Mouse (Mus musculus) left cerebral cortex, postnatal 36 days (tissue): ENCODE results near the gene Fsd1l. TPM values are rescaled to one million over a fixed set of nuclear protein-coding genes. Genes with fewer than 3 reads are reported as not detected.
"Not testable (repeated sequence)": the region's sequence is repeated elsewhere in the genome, so short reads cannot be mapped to it uniquely, and the experiment has no call there.

Source experiments
- DNase-seq, 2 experiments: peaks; one replicate each; pipeline ENCODE4 v3.0.0; 2021 to 2022; ENCODE audit warnings: low spot score in 2 of 2, mixed read lengths in 1 of 2
- intact Hi-C: fragments of 180-260 bp; cut with DNase I; formaldehyde crosslinking; loops from one replicate; pipeline ENCODE4 v1.15.1; 2025
- total RNA-seq, 2 experiments: library from RNA; stranded (reverse); gene quantifications; 2 replicates each; pipeline ENCODE4 v1.2.3; 2021

Fsd1l gene
- total RNA-seq, 2 experiments from 2014 or later = 32.2 to 36.4 TPM

DNA sequence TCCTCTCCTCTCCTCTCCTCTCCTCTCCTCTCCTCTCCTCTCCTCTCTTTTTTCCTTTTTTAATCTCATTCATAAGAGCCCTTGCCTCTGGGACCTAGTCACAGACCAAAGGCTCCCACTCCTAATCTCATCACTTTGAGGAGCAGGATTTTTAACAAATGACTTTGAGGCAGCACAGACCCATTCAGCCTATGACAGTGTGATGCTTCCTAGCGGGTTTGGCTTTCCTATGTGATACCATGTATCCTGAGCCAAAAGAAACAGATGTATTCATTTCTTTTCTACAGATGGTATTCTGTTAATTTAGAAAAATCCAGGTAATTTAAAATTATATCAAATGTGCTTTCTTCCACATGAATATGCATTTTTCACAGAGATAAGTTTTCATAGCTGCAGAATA lies 7.6 kb upstream of the Fsd1l start:
- DNase-seq = no peak
- intact Hi-C loops = no loop called here

DNA sequence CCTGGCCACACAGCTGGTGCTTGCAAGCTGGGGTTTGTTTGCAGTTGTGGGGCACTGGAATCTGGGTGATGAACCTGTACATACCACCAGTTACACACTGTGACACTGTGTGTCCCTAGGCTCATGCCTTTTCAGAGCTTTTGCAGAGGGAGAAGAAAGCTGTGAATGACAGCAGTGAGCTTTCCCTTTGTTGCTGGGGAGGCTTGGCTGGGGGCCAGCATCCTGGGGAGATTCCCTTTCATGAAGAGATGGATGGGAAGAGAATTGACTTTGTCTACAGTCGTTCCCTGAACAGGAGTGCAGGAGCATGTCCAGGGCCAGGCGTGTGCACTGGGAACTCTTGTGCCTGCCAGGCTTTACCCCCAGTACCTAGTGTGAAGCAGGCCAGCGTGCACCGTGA lies 6.5 kb upstream of the Fsd1l start:
- intact Hi-C loops = no loop called here
- DNase-seq = no peak

DNA sequence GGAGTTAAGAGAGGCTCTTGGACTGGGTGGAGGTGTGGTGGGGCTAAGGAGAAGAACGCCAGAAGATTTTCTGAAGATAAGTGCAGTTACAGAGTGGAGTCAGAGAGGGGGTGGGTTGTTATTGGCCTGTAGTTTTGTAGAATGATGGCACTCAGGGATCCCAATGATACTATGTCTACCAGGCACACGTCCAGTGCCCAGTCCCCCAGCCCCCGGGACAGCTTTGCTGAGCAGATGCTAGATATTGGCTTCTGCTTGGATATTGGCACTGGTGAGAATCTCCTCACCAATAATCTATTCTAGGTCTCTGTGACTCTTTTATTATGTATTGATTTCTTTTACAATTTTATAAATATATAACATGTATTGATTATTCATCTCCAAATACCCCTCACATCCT lies 6.0 kb upstream of the Fsd1l start:
- no peak for DNase-seq
- intact Hi-C loops = no loop called here

DNA sequence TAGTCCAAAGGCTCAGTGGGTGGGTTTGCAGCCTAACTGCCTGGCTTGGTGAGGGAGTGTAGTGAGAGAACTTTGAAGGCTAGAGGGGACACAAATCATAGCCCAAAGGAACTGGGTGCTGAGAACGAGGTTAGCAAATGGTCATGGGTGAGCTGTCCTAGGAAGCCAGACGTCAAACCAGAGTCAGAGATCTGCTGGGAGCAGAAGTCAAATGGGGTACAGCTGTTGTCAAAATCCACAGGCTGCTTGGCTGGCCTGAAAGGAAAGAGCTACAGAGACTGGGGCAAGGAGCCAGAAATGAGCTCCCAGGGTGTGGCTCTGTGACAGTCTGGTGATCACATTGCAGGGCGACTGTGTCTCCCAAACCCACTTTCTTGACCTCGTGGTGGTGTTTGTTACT lies 2.3 kb upstream of the Fsd1l start:
- no peak for DNase-seq
- intact Hi-C loops = no loop called here

DNA sequence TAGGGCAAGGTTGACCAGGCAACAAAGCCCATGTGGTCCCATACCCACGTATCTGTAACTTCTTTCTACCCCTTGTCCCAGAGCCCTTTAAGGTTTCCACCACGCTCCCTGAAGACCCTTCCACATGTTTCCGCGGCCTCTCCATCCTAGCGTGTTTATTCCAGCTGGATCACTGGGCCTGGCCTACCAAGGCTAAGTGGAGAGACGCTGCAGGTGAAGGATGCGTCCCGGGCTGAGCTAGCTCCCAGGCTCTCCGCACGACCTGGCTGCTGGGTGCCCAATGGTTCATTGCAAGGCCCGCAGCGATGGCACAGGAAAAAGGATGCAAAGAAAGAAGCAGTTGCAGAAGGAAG lies 332 bp upstream of the Fsd1l start:
- DNase-seq = peak in 1 of 2 experiments; percentile 13
- intact Hi-C loops = no loop called here

DNA sequence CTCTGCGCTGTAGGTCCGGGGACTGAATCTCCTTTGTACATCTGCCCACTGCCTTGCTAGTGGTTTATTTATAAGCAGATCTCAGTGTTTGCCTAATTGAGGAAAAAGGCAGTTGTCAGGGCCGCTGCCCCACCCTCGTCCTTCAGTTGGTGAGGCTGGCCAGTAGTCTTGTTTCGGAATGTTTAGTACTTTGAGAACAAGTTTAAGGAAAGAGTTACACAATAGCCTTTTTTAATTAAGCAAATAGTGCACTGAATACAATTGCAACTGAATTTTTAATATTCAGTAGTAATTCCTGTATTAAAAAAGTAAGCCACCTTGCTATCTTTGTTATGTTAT lies 709 bp downstream of the Fsd1l start:
- no peak for DNase-seq
- intact Hi-C loops = no loop called here

DNA sequence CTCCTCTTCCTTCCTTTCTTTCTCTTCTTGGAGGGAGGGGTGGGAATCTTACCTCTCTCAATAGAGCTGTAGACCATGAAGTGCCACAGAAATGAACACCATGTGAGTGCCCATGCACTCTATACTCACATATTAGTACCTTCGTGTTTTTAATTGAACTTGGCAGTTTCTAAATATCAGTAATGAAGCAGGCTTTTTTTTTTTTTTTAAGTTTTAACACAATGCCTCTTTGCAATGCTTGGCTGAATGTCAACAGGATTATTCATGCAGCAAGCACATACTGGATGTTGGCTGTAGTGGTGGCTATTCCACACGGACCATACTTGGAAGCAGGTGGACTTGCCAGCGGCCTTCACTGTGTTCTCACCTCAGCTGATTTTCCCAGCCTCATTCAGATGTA lies 4.1 kb downstream of the Fsd1l start:
- no peak for DNase-seq
- intact Hi-C loops = no loop called here

DNA sequence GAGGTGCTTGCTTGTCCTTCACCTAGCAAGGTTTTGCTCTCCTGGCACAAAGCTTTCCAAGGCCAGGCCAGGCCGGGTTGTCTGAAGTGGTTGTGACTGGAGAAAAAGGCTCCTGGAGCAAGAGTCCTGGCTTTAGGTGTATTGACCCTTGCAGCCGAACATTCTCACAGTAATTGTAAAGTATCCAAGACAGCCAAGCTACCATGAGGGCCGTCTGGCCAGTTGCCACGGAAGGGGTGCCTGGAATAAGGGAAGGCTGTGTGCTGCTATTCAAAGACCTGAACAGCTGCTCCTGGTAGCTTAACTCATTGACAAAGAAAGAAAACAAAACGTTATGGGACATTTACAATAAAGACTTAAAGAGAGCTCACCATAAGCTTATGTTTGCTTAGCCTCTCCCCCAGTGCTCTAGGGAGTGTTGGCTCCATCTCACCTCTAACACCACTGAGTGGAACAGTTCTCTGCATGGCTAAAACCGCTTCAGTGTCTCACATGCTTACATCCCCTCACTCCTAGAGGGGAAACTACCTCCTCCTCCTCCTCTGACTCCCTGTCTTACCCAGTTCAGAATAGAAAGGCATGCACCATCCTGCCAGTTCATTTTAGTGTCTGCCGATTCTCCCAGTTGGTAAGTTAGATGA lies 6.1 kb downstream of the Fsd1l start:
- intact Hi-C loops = no loop called here

DNA sequence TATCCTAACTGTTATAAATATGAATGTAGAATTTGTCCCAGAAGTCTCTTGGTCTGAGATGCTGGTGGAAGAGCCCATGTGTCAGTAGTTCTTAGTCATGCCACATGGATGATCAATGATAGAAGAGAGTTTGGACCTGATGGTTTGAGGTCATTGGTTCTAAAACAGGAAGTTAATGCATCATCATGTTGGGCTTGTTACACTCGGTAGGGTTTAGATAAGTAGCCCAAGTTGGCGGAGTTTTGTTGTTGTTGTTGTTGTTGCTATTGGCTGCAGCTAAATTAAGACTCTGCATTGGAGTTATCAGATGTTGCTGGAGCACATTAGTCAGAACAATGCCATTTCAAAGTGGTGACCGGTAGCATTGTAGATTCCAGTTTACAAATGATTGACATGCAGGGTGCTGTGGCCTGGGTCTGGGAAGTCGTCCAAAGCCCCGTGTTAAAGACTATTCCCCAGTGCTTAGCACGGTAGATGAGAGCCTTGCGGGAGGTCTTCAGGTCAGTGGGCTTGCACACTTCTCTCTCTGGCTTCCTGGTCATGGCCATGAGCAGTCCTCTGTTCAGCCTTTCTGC lies 7.4 kb downstream of the Fsd1l start:
- DNase-seq = no peak
- intact Hi-C loops = no loop called here

More for the DNA sequence above, 6.1 kb downstream of the Fsd1l start:
- DNase-seq = no peak

DNA sequence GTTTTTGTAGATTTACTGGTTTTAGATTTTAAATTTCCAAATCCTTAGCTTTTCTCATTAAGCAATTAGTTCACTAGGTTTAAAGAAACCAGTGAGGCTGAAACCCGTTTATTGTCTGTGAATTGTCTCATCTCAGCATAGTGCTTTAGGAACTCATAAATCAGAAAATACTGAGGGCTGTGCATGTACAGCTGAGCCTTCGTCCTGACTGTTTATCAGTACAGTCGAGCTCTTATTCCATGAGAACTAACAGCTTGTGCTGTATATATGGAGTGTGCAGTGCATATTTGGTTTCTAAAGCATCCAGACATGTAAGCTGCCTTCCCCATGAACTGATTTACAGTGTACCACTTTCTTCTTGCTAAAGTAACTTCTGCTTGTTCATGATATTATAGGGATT lies 26.8 kb downstream of the Fsd1l start:
- intact Hi-C loops = no loop called here
- no peak for DNase-seq

DNA sequence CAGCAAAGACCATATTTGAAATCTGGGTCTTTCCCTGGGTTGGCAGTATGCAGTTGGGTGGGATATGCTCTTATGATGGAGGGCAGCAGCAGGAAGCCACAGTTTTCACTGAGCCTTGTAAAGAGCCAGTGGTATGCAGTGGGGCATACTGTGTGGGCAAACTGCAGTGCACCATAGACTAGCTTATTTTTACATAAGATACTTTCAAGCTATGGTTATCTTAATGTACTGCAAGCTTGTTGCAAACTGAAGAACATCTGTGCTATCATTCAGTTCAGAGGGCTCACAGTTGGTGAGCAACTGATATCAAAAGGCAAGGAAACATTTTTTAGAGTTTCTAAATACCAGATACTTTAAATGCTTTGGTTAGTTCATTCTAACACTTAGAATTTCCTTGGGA lies 29.4 kb downstream of the Fsd1l start:
- intact Hi-C loops = no loop called here
- no peak for DNase-seq

DNA sequence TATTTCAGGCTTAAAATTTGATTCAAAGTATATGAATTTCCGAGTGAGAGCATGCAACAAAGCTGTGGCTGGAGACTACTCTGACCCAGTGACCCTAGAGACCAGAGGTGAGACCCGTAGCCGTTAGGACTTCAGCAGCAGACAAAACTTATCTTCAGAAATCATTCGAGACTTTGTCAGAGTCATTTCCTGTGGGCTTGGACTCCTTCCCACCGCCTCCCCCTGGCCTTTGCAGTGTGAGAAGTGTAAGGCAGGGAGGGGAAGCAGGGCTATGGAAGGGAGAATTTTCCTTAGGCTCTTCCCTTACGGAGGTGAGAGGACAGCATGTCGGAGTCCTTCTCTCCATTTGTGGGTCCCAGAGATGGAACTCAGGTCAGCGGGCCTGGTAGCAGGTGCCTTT lies 50.8 kb downstream of the Fsd1l start:
- DNase-seq = no peak
- intact Hi-C loops = no loop called here

DNA sequence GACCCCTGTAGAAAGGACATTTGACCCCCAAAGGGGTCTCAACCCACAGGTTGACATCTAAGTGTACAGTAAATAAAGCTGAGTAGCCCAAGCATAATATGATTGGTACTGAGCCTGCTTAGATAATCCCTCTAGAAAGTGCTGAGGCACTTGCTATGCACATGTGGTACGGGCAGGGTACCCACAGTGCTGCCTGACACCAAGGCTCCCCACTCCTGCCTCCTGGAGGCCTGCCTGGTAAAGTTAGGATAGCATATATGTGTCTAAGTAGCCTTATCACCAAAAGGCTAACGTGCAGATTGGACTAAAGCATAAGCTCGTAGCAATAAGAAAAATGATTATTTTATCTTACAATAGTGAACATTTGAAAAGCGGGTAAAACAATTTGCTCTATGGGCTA lies 57.7 kb downstream of the Fsd1l start:
- no peak for DNase-seq
- intact Hi-C loops = no loop called here

DNA sequence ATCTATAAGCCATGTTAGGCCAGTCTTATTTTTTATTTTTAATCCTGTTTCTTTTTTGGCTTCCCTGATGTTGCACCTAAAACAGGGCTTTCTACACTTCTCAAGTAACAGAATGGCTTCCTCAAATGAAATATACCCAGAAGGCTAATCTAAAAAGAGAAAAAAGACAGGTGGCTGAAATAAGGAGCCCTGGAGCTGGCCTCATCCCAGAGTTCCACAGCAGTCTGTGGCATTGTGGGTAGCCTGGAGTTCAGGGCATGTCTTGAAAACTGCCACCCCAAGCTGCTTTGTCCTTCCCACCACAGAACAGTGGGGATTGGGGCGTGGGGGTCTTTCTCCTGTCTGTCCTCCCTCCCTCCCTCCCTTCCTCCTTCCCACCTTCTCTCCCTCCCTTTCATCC lies 60.1 kb downstream of the Fsd1l start:
- intact Hi-C loops = no loop called here
- peak; percentile 15 to 16 for DNase-seq

DNA sequence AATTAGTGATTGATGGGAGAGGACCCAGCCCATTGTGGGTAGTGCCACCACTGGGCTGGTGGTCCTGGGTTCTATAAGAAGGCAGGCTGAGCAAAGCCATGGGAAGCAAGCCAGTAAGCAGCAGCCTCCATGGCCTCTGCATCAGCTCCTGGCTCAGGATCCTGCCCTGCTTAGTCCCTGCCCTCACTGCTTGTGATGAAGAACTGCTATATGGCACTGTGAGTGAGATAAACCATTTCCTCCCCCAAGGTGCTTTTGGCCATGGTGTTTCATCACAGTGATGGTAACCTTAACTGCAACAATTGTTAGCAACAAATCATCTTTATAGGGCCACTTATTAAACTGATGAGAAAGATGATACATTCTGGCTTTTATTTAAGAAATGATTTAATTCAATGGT lies 77.9 kb downstream of the Fsd1l start:
- intact Hi-C loops = not testable (repeated sequence)

DNA sequence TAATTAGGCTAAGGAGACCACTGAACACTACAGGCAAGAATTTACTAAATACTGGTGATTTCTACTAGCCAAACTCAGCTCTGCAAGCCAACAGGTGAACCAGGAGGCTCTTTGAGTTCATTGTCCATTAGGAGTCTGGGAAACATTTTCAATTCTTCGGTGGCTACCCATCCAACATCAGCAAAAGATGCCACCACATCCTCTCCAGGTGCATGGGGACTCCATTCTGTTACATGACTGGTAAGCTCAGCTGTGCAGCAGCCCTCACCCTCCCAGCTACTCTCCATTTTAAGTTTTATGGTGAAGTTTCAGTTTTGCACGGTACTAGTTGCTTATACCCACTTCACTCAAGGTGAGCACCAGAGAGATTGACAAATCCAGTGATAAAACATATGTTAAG lies 78.8 kb downstream of the Fsd1l start:
- intact Hi-C loops = no loop called here
- DNase-seq = no peak

More for the DNA sequence above, 77.9 kb downstream of the Fsd1l start:
- DNase-seq = not testable (repeated sequence)

DNA sequence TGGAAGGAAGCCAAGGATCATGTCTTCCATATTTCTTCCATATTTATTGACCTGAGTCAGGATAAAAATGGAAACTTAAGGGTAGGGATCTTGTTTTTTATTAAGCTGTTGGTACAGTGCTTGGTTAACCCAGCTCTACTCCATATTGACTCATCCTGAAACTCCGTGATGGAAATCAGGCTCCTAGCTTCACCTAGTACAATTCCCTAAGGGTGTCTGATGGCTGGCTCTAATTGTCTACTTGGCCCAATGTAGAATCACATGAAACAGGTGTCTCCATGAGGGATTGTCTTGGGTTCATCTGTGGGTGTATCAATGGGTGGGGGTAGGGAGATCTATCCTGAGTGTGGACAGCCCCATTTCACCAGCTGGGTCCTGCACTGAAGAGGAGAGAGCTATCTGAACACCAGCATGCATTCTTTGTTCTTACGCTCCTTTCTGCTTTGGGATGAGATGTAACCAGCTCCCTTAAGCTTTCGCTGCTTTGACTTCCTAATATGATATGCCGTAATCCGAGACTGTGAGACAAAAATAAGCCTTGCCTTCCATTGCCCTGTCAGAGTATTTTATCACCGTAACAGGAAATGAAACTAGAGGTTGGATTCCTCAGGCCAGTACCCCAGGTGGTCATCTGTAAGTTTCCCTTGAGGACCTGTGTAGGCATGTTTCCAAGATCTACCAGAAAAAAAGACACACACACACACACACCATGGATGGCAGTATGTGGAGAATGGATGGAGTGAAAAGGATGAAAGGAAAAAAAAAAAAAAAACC lies 79.5 kb downstream of the Fsd1l start:
- intact Hi-C loops = no loop called here
- no peak for DNase-seq

DNA sequence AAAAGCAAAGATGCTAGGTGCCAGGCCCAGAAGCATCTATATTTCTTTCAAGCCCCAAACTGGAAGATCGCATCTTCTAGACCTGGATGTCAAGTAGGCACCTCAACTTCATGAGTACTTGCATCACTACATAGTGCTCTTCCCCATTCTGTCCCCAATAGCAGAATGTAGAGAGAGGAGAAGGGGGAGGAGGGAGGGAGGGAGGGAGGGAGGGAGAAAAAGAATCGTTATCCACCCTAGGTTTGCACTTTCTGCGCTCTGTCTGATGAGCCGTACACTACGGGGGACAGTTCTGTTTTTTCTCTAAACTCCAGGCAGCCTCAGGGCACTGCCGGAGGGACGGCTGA lies 82.4 kb downstream of the Fsd1l start, which contains the start of gene Fktn:
Gene Fktn (plus strand): TSS at position 295 of the 347 bp plus-strand sequence.
- DNase-seq = no peak
- intact Hi-C loops = no loop called here

DNA sequence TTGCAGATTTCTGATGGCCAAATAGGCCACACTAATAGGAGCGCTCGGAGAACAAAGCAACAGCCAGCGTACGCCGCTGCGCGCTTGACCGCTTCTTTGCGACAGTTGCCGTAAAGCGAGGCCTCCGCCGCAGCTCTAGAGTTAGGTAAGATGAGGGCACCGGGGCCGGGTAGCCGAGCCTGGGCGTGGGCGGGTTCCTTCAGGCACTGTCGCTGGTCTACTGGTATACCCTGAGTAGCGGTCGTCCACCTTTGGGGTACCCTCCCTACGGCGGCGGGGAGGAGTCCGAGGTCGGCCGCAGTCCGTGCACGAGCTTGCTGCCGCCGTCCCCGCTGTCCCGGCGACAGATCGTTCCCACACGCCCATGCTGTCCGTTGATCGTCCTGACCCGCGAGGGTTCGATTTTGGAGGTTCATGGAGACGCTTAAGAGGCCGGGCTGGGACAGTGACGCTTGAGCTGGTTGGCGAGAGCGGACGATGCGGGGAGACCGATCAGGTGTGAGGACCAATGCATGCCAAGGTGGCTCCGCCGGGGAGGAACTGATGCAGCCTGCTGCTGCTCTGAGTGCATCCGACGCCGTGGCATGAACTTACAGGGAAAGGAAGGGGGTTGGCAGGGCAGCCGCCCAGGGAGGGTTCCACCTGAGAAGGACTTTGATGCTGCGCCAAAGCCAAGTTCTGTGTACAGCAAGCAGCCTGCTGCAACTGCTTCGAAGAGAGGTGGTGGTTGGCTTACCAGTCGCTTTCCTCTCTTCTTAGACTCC lies 83.0 kb downstream of the Fsd1l start:
- DNase-seq = peak; percentile 90
- intact Hi-C loops = no loop called here

DNA sequence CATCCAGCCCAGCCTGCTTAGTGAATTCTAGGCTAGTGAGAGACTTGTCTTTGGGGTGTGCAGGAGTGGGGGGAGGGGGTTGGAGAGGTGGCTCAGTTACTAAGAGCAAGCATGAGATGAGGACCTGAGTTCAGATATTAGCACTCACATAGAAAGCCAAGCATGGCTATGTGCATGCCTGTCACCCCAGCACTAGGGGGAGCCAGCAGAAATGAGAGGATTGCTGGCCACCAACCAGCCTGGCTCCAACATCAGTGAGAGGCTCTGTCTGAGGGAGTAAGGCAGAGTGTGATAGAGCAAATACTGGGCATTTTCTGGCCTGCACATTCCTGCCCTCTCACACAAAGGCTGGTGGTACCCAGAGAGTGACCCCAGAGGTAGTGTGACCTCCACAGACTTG lies 84.7 kb downstream of the Fsd1l start:
- intact Hi-C loops = no loop called here
- no peak for DNase-seq

DNA sequence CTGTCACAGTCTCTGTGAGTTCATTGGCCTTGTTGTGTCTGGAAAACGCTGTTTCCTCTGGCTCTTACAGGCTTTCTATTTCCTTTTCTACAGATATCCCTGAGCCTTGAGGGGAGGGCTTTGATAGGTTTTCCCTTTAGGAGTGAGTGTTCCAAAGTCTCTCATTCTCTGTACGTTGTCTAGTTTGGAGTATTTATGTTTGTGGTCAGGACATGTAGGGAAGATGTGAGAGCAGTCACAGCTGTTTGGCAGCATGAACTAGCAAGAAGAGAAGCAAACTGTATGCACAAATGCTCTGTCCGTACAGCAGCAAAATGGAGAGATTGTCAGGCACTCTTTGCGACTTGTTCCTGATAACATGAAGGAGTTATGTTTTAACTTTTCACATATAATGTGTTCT lies 86.3 kb downstream of the Fsd1l start:
- intact Hi-C loops = no loop called here
- no peak for DNase-seq
